Mouse (Mus musculus): ENCODE measurements around the gene Dlgap4.
"Not testable (repeated sequence)": the region's sequence is repeated elsewhere in the genome, so short reads cannot be mapped to it uniquely, and the experiment has no call there.

The Dlgap4 gene

DNA sequence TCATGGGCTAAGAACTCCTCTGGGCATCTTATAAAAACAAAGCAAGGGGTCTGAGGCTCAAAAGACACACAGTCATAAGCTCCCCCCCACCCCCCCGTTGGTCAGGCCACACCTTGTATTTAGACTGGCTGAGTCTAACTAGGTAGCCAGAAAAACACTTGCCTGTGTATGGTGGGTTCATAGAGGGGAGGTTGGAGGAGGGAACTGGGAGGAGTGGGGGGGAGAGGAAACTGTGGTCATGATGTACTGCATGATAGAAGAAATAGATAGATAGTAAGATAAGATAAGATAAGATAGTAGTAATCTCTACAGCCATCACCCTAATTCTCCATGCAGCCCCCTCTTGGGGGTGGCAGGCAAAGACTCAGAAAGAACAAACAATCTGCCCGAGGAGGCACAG lies 166.0 kb downstream of the Dlgap4 start:
- DNase-seq: no peak

DNA sequence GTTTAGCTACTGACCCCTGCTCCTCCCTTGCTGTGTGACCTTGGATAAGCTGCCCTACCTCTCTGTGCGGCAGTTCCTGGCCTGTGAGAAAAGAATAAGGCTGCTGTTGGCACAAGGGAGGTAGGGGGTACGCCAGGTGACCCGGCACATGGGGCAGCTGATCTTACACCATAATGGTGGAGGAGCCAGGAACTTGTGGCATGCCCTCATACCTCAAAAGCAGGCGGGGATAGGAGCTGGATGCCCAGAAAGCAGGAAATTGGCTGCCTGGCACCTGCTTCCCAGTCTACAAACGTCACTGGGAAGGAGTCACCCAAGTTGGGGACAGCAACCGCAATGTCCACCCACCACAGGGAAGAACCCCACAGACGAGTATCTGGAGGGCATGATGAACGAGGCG lies 166.6 kb downstream of the Dlgap4 start:
- DNase-seq: no peak

DNA sequence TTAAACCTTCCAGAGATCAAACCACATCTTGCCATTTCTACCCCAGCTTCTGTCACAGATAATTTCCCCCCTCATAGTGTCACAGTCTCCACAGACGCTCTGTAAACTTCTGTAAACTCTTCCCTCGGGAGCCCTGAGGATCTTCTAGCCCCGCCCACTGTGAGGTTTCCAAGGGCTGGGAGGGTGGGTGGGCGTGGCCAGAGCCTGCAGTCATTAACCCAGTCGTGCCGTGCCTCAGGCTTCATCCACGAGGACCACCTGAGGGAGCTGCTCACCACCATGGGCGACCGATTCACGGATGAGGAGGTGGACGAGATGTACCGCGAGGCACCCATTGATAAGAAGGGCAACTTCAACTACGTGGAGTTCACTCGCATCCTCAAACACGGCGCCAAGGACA lies 167.2 kb downstream of the Dlgap4 start:
- peak; percentile 35 for DNase-seq

DNA sequence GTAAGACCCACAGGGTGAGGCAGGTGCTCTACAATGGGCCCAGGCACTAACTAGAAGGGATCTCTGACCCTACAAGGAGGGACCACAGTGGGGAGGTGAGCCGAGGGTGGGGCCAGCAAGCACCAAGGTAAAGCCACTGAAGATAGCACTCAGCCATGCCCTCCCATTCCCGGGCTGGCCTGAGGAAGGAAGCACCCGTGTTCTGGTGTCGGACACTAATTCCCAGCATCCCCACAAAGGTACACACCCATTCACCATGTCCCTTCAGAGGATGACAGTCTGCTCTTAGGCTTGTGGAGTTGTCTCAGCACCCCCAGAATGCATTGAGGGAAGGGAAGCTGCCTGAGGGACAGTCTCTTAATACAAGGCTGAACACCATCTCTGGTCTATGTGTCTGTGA lies 167.8 kb downstream of the Dlgap4 start:
- no peak for DNase-seq

DNA sequence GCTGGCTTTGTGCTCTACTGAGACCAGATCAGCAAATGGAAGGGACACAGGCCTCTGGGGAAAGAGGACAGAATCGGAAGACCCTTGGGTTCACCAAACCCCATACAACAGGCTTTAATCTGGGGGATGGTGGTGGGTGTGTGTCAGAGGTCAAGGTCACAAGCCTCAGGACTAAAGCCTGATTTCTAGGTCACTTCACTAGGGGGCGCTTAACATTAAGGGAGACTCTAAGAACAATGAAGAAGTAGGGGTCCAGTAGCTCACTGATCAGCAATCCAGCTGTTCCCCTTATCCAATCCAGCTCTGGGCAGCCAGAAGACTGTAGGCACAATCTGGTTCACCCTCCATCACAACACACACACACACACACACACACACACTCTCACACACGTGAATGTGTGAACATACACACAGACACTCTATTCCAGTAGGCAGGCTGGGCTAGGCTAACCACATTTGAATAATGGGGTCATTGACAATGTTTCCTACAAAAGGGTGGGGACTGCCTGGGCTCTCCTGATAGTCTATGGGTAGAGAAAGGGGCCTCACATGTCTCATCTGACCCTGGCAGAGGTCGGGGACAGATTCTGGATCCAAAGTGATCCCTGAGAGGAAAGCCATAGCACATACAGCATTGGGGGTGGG lies 168.5 kb downstream of the Dlgap4 start:
- DNase-seq: no peak

DNA sequence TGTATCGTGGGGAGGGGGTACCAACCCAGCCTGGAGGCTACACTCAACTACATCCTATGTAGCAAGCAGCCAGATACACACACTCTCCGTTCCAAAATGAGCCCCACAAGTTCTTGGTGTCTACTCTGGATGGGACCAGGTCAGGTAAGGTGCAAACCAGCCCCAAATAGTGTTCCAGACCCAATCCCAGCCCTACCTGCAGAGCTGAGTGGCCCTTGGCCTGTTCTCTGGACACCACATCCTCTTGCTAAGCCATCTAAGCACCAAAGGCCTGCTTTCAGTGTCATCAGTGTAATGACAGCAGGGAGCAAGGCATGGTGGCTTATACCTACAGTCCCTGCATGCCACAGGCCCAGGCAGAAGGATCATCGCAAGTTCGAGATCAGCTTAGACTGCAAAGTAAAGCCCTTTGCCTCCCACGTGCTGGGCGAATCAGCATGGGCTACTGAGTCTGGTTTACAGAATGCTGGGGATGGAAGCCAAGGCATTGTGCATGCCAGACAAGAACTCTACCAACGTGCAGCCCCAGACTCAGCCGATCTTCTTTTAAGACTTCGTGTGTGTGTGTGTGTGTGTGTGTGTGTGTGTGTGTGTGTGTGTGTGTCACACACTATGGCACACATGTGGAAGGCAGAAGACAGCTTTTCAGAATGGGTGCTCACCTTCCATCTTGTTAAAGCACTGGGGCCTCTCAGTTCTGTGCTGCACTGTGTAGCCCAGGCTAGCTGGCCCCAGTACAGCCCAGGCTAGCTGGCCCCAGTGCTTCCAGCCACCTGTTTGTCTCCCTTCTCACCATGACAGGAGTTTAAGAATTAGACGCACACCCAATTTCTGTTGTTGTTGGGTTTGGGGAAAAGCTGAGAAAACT lies 169.2 kb downstream of the Dlgap4 start:
- DNase-seq: no peak

DNA sequence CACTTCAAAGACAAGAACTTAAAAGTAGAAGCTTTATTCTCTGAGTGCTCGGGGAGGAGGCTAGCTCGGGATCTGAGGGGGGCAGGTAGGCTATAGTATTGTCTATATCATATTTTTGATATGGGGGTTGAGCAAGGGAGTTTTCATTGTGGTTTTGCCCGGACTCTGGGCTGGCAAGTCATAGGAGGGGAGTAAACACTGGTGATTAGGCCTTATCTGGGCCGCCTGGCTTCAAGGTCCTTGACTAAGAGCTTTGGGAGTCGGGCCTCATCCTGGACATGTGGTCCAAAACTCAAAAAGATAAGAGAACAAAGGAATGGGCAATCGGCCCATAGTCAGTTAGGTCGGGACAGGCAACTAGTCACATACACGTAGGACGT lies 169.8 kb downstream of the Dlgap4 start:
- DNase-seq: no peak

DNA sequence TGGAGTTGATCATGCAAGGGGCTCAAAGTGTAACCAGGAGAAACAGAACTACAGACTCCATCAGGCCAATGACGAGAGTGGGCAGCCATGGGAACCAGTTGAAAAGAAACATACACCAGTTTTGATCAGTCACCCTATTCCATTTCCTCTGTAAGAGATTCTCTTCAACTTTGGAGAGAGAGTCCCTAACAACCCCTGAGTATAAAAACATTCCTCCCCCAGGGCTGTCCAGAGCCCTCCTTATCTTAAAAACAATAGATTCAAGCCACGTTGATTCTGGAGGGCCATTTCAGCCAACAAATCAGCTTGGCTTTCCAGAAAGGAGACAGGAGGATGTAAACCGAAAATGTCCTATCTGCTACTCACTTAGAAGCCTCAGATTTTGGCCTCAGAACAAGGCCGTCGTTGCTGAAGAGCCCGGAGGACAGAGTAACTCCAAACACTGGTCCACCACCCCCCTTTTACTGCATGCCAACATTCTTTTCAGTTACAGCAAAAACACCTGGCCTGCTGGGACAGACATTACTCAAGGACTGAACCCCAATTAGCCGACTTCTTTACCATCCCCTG lies 170.6 kb downstream of the Dlgap4 start:
- no peak for DNase-seq

DNA sequence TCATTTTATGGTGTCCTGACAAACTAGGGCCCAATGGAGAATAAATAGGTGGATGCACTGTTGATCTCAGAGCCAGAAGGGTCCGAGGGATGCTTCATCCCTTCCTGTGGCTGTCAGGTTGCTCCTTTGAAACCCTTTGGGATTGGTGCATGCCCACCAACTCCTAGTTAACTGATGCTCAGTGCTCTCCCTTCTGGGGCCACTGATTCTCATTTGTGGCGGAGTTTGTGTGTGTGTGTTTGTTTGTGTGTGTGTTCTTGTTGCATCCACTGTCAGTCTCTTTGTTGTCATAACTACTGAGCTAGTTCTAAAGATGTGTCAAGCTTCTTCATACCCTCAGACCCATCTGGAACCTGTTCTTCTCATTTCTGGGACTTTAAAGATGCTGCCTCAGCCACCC lies 171.4 kb downstream of the Dlgap4 start:
- DNase-seq: no peak

DNA sequence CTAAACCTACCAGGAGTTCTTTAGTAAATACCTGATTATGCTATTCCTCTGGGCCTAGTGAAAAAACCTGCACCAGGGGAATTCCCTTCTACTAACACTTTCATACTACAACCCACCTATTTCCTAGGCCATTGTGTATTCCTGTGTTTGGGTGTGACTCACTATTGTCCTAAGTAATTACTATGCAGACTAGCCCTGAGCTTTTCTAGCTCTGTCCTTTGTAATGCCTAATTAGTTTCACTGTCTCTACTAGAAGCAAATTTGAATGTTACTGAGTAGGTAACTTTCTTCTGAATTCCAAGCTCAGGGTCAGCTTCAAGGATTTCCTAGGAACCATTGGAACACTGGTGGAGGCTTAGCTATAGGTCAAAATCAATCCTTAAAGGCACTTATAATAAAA lies 172.9 kb downstream of the Dlgap4 start:
- not testable (repeated sequence) for DNase-seq

DNA sequence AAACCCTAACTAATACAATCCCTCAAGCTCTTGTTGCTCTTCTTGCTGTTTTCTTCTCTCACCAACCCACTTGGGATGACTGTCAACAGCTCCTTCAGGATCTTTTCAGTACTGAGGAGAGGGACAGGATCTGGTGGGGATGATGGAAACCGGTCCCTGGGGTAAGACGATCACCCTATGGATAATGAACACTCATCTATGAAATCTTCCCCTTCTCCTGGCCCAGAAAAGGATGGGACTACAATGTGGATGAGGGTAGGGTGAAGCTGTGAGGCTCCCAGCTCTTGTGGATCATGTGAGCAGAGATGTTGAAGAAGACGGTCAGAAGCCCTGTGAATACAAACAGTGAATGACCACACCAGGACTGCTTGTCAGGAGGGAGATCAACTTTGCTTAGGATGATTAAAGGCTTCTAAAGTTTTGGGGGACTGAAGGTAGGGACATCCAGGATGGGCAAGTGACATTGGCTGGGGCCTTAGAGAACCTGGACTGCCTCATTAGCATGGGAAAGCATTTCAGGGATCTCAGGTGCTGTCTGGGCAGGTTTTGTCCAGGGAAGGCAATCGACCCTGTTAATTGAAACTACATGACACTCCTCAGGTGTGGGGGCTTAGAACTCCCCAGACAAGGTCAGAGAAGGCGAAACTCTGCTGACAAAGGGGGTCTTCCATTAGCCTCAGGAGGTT lies 173.7 kb downstream of the Dlgap4 start:
- DNase-seq: no peak

DNA sequence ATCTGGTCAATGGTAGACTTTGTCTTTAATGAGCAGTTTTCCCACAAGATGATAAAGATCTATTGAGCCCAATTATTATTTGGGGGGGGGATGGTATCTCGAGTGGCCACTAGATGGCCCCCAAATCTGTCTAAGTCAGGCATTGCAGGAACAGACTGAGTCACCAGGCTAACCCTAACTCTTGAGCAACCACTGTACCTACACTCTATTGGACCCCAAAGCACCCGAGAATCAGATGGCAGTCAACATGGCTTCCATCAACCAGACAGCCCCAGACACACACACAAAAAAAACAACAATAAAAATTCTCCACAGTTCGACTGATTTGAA lies 174.2 kb downstream of the Dlgap4 start:
- no peak for DNase-seq

DNA sequence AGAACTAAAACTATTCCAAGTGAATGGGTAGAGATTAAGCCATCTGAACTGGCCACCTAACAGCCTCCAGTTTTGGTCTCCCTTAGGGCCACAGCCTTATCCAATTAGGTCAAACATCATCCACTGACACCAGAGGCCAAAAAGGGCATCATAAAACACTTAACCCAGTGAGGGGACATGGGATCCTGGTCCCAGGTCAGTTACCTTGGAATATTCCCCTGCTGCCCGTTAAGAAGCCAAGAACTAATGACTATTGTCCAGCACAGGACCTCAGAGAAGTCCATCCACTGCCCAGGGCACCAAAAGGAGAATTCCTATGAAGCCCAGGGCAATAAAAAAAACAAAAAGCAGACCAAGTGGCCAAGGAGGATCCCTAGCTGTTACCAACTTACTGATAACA lies 175.3 kb downstream of the Dlgap4 start:
- no peak for DNase-seq

DNA sequence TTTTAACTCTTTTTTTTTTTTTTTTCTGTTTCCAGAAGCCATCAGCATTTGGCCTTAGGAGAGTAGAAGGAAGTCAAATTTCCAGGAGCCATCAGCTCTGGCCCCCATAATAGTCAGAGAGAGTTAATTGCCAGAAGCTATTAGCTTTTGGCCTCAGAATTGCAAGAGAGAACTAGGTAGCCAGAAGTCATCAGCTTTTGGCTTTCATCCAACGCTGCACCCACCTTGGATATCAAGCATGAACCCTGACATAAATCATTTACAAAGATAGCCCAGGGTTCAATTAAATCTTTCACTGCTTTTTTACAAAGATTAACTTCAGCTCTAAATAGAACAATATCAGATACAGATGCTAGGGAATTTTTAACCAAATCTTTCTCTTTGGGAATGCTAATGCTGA lies 185.0 kb downstream of the Dlgap4 start:
- DNase-seq: no peak

DNA sequence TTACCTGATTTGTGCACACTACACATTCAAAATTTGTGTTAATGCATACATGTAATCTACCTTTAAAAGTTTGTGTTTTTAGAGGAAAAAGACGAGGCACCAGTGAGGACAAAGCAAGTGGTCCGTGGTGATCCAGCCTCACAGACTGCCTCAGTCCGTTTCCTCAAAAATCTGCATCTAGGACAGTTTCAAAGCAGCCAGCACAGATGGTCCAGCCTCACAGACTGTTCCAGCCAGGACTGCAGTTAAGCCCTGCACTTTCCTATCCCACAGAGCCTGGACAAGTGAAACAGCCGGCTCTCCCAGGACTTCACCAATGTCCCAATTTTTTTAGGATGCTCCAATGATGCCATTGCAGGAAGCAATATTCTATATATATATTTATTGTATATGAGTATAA lies 187.5 kb downstream of the Dlgap4 start:
- no peak for DNase-seq

DNA sequence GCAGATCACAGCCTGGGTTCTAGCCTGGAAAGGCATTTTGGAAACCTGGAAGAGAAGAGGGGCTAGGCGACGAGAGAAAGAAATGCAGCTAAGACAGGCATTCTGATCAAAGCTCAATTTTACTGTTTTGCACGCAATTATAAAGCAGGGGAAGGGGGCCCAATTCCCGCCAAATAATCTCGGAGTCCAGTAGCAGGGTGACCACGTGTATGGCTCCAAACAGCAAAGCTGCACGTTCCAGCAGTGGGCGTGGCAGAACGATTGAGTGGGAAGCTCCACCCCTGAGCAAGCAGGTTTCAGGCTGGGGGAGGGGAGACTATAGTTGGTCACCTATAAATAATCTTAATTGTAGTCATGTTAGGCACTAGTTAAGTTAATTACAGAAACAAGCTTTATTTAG lies 188.6 kb downstream of the Dlgap4 start:
- DNase-seq: not testable (repeated sequence)

DNA sequence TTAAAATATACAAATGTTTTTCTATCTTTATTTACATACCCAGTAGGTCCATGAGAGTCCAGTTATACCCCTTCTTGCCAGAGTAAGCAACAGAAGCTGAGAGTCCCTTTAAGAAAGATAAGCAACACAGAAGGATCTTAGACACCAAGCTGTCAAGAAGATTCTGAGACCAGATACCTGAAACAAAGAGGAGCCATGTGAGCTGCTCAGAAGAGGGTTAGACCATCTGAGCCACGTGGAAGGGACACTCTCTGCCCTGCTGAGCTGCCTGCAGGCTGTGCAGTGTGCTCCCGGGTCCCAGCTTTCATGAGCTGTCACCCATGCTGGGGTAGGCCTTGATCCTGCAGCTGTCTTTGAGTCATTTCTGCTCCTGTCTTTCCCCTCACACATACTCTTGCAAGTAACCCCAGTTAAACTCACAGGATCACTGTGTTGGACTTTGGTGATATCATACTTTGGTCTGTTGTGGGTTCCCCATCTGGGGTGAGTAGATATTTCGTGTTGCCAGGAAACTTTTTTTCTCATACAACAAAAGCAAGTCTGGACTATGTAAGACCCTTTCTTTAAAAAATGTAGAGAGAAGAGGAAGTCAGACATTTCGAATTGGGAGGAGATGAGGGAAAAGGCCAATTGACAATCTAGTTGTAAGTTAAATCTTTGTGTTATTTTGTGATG lies 190.3 kb downstream of the Dlgap4 start:
- no peak for DNase-seq

DNA sequence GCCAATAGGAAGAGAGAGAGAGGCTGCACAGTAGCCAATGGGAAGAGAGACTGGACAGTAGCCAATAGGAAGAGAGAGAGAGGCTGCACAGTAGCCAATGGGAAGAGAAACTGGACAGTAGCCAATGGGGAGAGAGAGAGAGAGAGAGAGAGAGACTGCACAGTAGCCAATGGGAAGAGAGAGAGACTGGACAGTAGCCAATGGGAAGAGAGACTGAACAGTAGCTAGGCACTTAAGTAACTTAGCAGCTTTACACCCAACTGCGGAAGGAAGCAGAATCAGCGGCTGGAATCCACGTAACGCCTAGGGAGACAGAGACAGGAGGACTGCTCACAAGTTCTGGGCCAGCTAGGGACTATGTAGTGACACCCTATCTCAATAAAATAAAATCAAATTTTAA lies 191.1 kb downstream of the Dlgap4 start:
- no peak for DNase-seq

DNA sequence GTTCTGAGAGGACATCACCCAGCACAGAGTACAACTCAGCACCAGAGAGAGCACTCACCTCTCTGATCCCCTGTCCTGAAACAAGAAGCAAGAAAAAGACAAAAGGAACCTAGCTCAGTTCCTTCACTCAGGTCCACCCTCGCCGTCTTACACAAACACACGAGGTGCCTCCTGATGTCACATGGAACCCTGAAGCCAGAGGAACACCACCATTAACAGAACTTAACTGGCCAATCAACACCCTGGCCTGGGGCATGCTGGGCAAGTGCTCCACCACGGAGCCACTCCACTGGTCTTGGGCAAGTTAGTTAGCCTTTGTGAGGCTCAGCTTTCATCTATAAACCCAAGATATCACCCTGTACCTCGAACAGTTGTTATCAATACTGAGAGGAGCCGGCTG lies 193.4 kb downstream of the Dlgap4 start:
- DNase-seq: no peak

DNA sequence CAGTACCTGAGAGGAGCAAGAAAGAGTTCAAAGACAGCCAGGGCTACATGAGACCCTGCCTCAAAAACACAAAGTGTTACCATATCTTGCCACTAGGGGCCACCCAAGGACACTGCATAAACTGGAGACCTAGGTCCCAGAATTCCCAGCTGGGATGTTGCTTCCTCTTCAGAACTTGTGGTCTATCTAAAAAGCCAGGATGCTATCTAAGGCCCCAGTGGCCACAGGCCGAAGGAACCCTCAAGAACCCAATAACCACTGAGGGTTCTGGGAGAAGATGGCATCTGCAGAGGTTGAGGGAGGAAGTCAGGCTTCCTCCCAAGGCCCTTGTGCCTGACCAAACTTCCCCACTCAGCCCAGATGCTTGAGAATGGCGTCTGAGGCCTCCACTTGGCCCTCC lies 196.1 kb downstream of the Dlgap4 start:
- DNase-seq: peak; percentile 80

DNA sequence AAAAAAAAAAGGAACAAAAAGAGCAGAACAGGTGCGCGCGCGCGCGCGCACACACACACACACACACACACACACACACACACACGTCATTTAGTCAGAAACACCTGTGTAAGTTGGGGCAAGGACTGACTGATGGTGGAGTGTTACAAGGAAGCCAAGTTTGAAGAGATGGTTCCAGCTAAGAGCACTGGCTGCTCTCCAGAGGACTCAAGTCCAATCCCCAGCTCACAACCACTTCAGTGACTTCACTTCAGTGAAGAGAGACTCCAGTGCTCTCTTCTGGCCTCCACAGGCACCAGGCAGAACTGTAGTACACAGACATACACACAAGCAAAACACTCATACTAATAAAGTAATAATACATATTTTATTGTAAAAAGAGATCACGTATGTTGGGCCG lies 197.2 kb downstream of the Dlgap4 start:
- peak; percentile 6 for DNase-seq

DNA sequence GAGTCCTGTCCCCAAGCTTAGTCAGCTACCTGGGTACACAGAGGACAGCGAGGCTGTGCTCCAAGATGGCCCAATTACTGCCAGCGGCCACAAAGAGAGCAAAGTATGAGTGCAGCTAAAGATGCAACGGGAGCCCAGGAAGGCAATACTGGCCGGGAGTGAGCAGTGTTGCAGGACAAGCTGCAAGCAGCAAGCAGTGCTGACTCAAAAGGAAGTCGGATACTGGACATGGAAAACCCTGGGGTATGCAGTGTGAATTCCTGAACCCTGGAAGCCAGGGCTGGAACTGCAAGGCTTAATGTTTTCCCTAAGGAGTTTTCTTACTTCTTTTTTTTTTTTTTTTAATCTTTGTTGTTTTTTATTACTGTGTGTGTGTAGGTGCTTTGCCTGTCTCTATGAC lies 198.1 kb downstream of the Dlgap4 start:
- no peak for DNase-seq
